Mouse (Mus musculus): Measurements from ENCODE around the gene Armc7. TPM values are rescaled to one million over a fixed set of nuclear protein-coding genes. Genes with fewer than 3 reads are reported as not detected.
"Not testable (repeated sequence)": the region's sequence is repeated elsewhere in the genome, so short reads cannot be mapped to it uniquely, and the experiment has no call there.

Armc7 gene
- total and polyA plus RNA-seq, 2 experiments from 2014 or later = 1.8 to 3.3 TPM

DNA sequence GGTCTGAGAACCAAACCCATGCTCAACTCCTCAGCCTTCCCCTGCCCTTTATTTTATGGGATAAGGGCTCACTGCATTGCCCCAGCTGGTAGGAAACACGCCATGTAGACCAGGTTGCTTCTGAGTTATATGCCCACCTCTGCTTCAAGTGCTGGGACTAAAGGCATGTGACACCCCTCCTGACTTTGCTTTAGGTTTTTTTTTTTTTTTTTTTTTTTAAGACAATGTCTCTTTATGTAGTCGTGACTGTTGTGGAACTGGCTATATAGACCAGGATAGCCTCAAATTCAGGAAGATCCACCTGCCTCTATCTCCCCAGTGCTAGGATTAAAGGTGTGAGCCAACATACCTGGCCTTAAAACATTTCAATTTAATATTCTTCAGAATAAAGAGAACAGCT, 47.2 kb downstream of the Armc7 start:
- Histone ChIP-seq H3K4me3 (ENCODE audit: low read depth, low read length) (no peak overlapping the region), H3K4me1 (ENCODE audit: control insufficient read depth, insufficient read depth) (peaks cover 23% of the 10 kb centered on the region), H3K4me2 (ENCODE audit: low read depth, low read length) (no peak overlapping the region), H3K9ac (replicated peaks; ENCODE audit: low read depth, low read length) (no peak overlapping the region), H3K9me3 (replicated peaks; ENCODE audit: control insufficient read depth, low read length) (no peaks in the 10 kb centered on the region), H3K27ac (ENCODE audit: low read depth) (no peak overlapping the region), H3K36me3 (replicated peaks; ENCODE audit: control insufficient read depth, insufficient read depth, low read length) (peaks cover 51% of the 10 kb centered on the region), H3K27me3 (ENCODE audit: control insufficient read depth, insufficient read depth, low read length) (no peaks in the 10 kb centered on the region)
- ATAC-seq (ENCODE audit: insufficient read depth, low read depth) = no peak
- DNase-seq (ENCODE audit: low spot score) = no peak
- TF ChIP-seq EP300 (IDR thresholded peaks at IDR 0.05; ENCODE audit: low read depth) (no peak), CTCF (IDR thresholded peaks at IDR 0.05; ENCODE audit: low read depth) (no peak)
- WGBS = 69% methylated on average over 2 of the region's 2 CpGs

DNA sequence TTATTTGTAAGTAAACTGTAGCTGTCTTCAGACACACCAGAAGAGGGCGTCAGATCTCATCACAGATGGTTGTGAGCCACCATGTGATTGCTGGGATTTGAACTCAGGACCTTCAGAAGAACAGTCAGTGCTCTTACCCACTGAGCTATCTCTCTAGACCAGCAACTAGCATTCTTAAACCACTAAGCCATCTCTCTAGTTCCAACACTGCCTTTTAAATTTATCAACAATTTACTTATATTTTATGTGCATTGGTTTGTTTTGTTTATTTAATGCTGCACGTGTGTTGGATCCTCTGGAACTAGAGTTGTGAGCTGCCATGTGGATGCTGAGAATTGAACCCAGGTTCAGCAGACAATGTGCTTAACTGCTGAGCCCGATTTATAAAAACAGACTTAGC, 51.0 kb downstream of the Armc7 start:
- H3K4me1 ChIP-seq (ENCODE audit: control insufficient read depth, insufficient read depth); H3K4me3 ChIP-seq (ENCODE audit: low read depth, low read length); H3K27me3 ChIP-seq (ENCODE audit: control insufficient read depth, insufficient read depth, low read length); ATAC-seq (ENCODE audit: insufficient read depth, low read depth); DNase-seq (ENCODE audit: low spot score); H3K9ac ChIP-seq (replicated peaks; ENCODE audit: low read depth, low read length); H3K27ac ChIP-seq (ENCODE audit: low read depth); H3K9me3 ChIP-seq (replicated peaks; ENCODE audit: control insufficient read depth, low read length); H3K4me2 ChIP-seq (ENCODE audit: low read depth, low read length): not testable (repeated sequence)
- 87% methylated on average over 3 of the region's 3 CpGs for WGBS
- H3K36me3 ChIP-seq (replicated peaks; ENCODE audit: control insufficient read depth, insufficient read depth, low read length) = peaks cover 76% of the 10 kb centered on the region

DNA sequence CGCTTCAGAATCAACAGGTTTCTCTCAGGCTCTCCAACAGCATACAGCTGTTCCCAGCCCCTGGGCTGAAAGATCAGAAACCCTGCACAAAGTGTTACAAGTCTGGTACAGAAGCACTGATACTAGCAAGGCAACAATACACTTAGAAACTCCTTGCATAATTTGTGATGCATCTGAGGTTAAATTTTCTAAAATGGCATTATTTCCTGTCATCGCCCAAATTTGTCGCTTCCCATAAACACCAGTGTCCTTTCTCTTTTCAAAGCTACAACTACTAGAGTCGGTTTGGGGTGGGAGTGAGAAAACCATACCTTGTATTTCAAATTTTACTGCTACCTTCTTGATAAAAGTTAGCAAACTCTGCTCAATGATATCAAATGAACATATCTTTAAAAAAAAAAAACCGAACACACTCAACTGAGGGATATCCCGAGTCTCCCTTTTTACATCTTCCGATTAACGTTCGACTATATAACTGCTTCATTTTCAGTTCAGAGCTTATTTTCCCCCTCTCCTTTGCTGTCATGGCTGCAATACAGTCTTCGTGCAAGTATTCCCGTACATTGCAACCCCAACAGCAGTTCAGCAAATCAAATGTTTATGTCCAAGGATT, 59.4 kb downstream of the Armc7 start:
- DNase-seq (ENCODE audit: low spot score) = no peak
- WGBS = 3% methylated on average over 11 of the region's 11 CpGs
- Histone ChIP-seq H3K9me3 (replicated peaks; ENCODE audit: control insufficient read depth, low read length) (no peaks in the 10 kb centered on the region), H3K4me2 (ENCODE audit: low read depth, low read length) (peak overlapping the region; percentile 85), H3K4me1 (ENCODE audit: control insufficient read depth, insufficient read depth) (peaks cover 7% of the 10 kb centered on the region), H3K27ac (ENCODE audit: low read depth) (peak overlapping the region; percentile 100), H3K27me3 (ENCODE audit: control insufficient read depth, insufficient read depth, low read length) (no peaks in the 10 kb centered on the region), H3K4me3 (ENCODE audit: low read depth, low read length) (peak overlapping the region; percentile 99), H3K9ac (replicated peaks; ENCODE audit: low read depth, low read length) (peak overlapping the region; percentile 98), H3K36me3 (replicated peaks; ENCODE audit: control insufficient read depth, insufficient read depth, low read length) (peaks cover 32% of the 10 kb centered on the region)
- ATAC-seq (ENCODE audit: insufficient read depth, low read depth) = no peak
- TF ChIP-seq EP300 (IDR thresholded peaks at IDR 0.05; ENCODE audit: low read depth) = no peak
- TF ChIP-seq CTCF (IDR thresholded peaks at IDR 0.05; ENCODE audit: low read depth) = no peak

DNA sequence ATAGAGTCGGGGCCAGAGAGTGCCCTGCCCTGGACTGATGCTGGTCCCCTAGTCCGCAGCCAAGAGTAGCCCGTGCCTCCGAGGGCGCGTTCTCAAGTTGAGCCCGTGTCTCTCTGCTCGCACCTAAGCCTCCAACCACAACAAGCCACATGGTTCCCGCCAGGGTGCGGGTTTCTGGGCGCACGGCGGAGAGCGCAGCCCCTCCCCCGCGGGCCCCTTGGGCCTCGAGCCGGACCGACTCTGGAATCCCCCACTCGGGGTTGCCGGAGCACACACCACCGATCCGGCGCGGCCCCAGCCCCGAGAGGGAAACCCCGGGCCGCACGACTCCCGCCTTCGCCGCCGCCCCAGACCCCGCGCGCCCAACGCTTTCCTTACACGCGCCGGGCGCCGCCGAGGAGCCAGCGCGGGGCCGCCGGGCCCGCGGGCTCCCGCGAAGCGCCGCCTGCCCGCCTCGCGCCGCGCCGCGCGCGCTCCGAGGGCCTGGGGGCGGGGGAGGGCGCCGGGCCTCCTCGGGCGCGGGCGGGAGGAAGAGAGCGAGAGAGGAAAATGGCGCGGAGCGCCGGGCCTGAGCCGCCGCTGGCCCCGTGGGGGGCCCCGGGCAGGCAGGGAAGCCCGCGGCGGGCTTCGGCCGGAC, 60.1 kb downstream of the Armc7 start:
- peak; percentile 78 for ATAC-seq (ENCODE audit: insufficient read depth, low read depth)
- Histone ChIP-seq H3K9ac (replicated peaks; ENCODE audit: low read depth, low read length) (peak overlapping the region; percentile 98), H3K36me3 (replicated peaks; ENCODE audit: control insufficient read depth, insufficient read depth, low read length) (peaks cover 28% of the 10 kb centered on the region), H3K4me2 (ENCODE audit: low read depth, low read length) (peak overlapping the region; percentile 85), H3K27me3 (ENCODE audit: control insufficient read depth, insufficient read depth, low read length) (no peaks in the 10 kb centered on the region), H3K9me3 (replicated peaks; ENCODE audit: control insufficient read depth, low read length) (no peaks in the 10 kb centered on the region), H3K4me1 (ENCODE audit: control insufficient read depth, insufficient read depth) (peaks cover 7% of the 10 kb centered on the region), H3K4me3 (ENCODE audit: low read depth, low read length) (peak overlapping the region; percentile 99), H3K27ac (ENCODE audit: low read depth) (peak overlapping the region; percentile 100)
- no peak for TF ChIP-seq EP300 (IDR thresholded peaks at IDR 0.05; ENCODE audit: low read depth)
- TF ChIP-seq CTCF (IDR thresholded peaks at IDR 0.05; ENCODE audit: low read depth) = no peak
- peak; percentile 60 for DNase-seq (ENCODE audit: low spot score)
- under 1% methylated on average over 70 of the region's 84 CpGs for WGBS

DNA sequence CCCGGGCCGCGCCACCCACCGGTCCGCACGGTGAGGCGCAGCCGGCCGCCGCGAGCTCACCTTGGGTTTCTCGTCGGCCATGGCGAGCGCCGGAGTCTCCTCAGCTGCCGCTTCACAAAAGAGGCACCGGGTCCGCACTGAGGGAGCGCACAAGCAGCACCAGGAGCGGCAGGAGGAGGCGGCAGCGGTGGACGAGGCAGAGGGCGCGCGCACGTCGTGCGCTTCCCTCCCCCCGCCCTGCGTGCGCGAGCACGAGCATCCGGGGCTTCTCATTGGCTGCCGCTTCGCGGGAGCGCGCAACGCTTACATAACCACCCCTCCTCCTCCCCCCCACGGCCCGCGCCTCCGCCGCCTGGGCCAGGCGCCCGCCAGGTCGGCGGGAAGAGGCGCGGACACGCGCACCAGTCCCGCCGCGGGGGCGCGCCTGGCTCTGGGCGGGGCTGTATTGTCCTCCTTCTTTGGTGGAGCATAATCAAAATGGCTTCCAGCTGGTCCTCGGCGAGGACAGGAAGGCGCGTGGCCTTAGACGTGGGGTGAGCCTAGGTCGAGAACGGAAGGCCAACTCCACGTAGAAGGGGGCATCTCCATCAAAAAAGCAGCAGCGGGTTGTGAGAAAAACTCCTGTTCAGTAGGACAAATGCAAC, 60.7 kb downstream of the Armc7 start, which contains the start of gene Sumo2:
Gene Sumo2 (minus strand): TSS at position 239 of the 644 bp plus-strand sequence.
- no peaks in the 10 kb centered on the region for H3K27me3 ChIP-seq (ENCODE audit: control insufficient read depth, insufficient read depth, low read length)
- ATAC-seq (ENCODE audit: insufficient read depth, low read depth) (peak; percentile 91), DNase-seq (ENCODE audit: low spot score) (peak; percentile 90)
- no peak for TF ChIP-seq EP300 (IDR thresholded peaks at IDR 0.05; ENCODE audit: low read depth)
- peak within 1 kb of the TSS; percentile 85 for H3K4me2 ChIP-seq (ENCODE audit: low read depth, low read length)
- peaks cover 25% of the 10 kb centered on the region for H3K36me3 ChIP-seq (replicated peaks; ENCODE audit: control insufficient read depth, insufficient read depth, low read length)
- 3% methylated on average over 35 of the region's 70 CpGs for WGBS
- peak within 1 kb of the TSS; percentile 98 for H3K9ac ChIP-seq (replicated peaks; ENCODE audit: low read depth, low read length)
- peaks cover 7% of the 10 kb centered on the region for H3K4me1 ChIP-seq (ENCODE audit: control insufficient read depth, insufficient read depth)
- peak within 1 kb of the TSS; percentile 99 for H3K4me3 ChIP-seq (ENCODE audit: low read depth, low read length)
- H3K9me3 ChIP-seq (replicated peaks; ENCODE audit: control insufficient read depth, low read length) = no peaks in the 10 kb centered on the region
- H3K27ac ChIP-seq (ENCODE audit: low read depth) = peak within 1 kb of the TSS; percentile 100

Data from heart, postnatal 0 days (tissue).